Mouse (Mus musculus) bone marrow, adult 2 months (tissue): ENCODE measurements at regions not wholly inside any gene's neighbourhood (a gene's known extent, or its start where the extent isn't known, plus 50 kb on each side); places are given as distances from the start of the nearest gene placed in this dataset.

Experiments
- CTCF ChIP-seq: fragments of 200-500 bp; IDR thresholded peaks from 2 replicates; pipeline ENCODE4 v1.5.1; 2011; ENCODE audit warnings: low read length, control low read depth; ENCODE audit not compliant: control insufficient read depth, insufficient read depth
- POLR2A ChIP-seq: fragments of 200-500 bp; IDR thresholded peaks from 2 replicates; pipeline ENCODE4 v1.6.1; 2011; ENCODE audit warnings: low read depth, mild to moderate bottlenecking, control low read depth, low read length, borderline replicate concordance; ENCODE audit not compliant: control insufficient read depth

DNA sequence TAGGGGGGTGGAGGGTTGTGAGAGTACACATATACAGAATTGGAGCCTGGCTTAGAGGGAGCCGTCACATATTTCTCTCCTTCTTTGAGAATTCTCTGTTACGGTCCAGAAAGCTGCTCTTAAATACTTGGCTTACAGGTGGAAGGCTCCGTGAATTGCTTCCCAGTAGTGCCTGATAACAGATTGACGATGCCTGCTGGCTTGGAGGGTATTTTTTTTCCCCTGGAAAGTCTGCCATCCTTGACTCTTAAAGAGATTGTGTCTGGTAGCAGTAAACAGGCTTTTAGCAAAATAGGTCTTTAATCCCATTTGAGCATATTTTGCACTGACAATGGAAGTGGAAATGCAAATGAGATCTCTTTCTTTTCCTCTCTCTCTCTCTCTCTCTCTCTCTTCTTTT, 164.4 kb upstream of the Auts2 start:
- no peak for TF ChIP-seq CTCF
- TF ChIP-seq POLR2A, result no peak
